Comparison of ENCODE assay signal across 14 mouse cellular contexts in the genomic region with DNA sequence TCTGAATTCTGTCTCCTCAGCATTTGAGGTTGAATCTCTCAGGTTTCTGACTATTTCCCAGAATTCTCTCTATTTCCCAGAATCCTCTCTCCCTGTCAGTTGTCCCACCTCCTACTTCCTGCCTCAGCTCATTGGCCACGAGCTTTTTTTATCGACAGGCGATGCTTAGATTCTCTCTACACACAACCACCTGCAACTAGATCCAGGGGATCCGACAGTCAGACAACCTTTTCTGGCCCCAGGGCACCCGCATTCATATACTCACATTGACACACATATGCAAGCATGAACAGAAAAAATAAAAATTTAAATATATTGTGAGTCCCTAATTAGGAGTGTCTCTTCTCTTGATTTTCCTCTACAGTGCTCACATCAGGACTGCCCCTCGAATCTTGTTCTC.
"Had no signal": no experiment of that assay in that cellular context is flagged by ENCODE, and none has a peak within 500 bp of the region (broad histone marks: within the 10 kb centered on the region; RNA-seq: fewer than 3 reads in every experiment).

No protein-coding gene starts in this region.

- H3K4me3 ChIP-seq: left cerebral cortex, adult 2 months; liver, embryonic 13.5 days; midbrain, embryonic 12.5 days; midbrain, embryonic 15.5 days; neural tube, embryonic 12.5 days; neural tube, embryonic 15.5 days had no signal

- H3K4me1 ChIP-seq: liver, embryonic 13.5 days; midbrain, embryonic 12.5 days; midbrain, embryonic 15.5 days; neural tube, embryonic 12.5 days had no signal

- H3K27ac ChIP-seq: left cerebral cortex, adult 2 months; liver, embryonic 13.5 days; macrophage; midbrain, embryonic 12.5 days; midbrain, embryonic 15.5 days; neural tube, embryonic 12.5 days; neural tube, embryonic 15.5 days had no signal

- ATAC-seq: midbrain, embryonic 15.5 days had no signal

- H3K36me3 ChIP-seq: liver, embryonic 13.5 days; midbrain, embryonic 12.5 days; midbrain, embryonic 15.5 days; neural tube, embryonic 12.5 days; neural tube, embryonic 15.5 days had no signal

- DNase-seq: kidney, adult 18-20 months; kidney, postnatal 10 days; kidney, postnatal 36 days; layer of hippocampus, postnatal 36 days; liver, embryonic 13.5 days; lung, adult 2 months; lung, postnatal 10 days; thymus, postnatal 25 days had no signal

- H3K4me2 ChIP-seq: liver, embryonic 13.5 days; midbrain, embryonic 12.5 days; midbrain, embryonic 15.5 days; neural tube, embryonic 12.5 days; neural tube, embryonic 15.5 days had no signal

- H3K27me3 ChIP-seq: midbrain, embryonic 12.5 days; midbrain, embryonic 15.5 days; neural tube, embryonic 12.5 days; neural tube, embryonic 15.5 days had no signal

- H3K9me3 ChIP-seq: liver, embryonic 13.5 days; midbrain, embryonic 12.5 days; midbrain, embryonic 15.5 days; neural tube, embryonic 12.5 days; neural tube, embryonic 15.5 days had no signal

- H3K9ac ChIP-seq: liver, embryonic 13.5 days; midbrain, embryonic 12.5 days; midbrain, embryonic 15.5 days; neural tube, embryonic 12.5 days; neural tube, embryonic 15.5 days had no signal
